Mouse (Mus musculus) hindbrain, postnatal 0 days (tissue): Measurements from ENCODE around the gene Gfi1b. TPM values are rescaled to one million over a fixed set of nuclear protein-coding genes. Genes with fewer than 3 reads are reported as not detected.
A peak's percentile ranks its signal among the peaks of the same experiment; 100 is the strongest.

Experiments
- ATAC-seq: fragments of 200-750 bp; cut with Nextera tagmentation; 2 replicates; pipeline ENCODE4 v1.8.0; 2017; ENCODE audit warnings: mild to moderate bottlenecking, moderate TSS enrichment, moderate library complexity
- DNase-seq: peaks from one replicate; pipeline ENCODE4 v3.0.0-alpha.2; 2015; ENCODE audit warnings: low spot score
- H3K27ac ChIP-seq: fragments of 300-500 bp; sonication (generic); 2 replicates; pipeline ENCODE4 v1.5.1; 2014; ENCODE audit warnings: mild to moderate bottlenecking
- H3K27me3 ChIP-seq: fragments of 300-500 bp; sonication (generic); 2 replicates; pipeline ENCODE4 v1.6.1; 2014; ENCODE audit warnings: low read length, mixed read lengths; ENCODE audit not compliant: insufficient read depth
- H3K36me3 ChIP-seq: fragments of 300-500 bp; sonication (generic); 2 replicates; pipeline ENCODE4 v1.6.1; 2014; ENCODE audit warnings: low read length, mixed read lengths; ENCODE audit not compliant: insufficient read depth
- H3K4me1 ChIP-seq: fragments of 300-500 bp; sonication (generic); 2 replicates; pipeline ENCODE4 v1.6.1; 2014; ENCODE audit warnings: antibody characterized with exemption, low read length, mixed read lengths; ENCODE audit not compliant: insufficient read depth
- H3K4me2 ChIP-seq: fragments of 300-500 bp; sonication (generic); 2 replicates; pipeline ENCODE4 v1.6.1; 2014; ENCODE audit warnings: low read depth, mild to moderate bottlenecking, low read length, moderate library complexity, mixed read lengths
- H3K4me3 ChIP-seq: fragments of 300-500 bp; sonication (generic); 2 replicates; pipeline ENCODE4 v1.5.1; 2014; ENCODE audit warnings: low read length
- H3K9ac ChIP-seq: fragments of 300-500 bp; sonication (generic); replicated peaks from 2 replicates; pipeline ENCODE4 v1.6.1; 2014; ENCODE audit warnings: mild to moderate bottlenecking, low read length, moderate library complexity, mixed read lengths
- H3K9me3 ChIP-seq: fragments of 300-500 bp; sonication (generic); 2 replicates; pipeline ENCODE4 v1.6.1; 2016; ENCODE audit warnings: low read length, mixed read lengths
- CTCF ChIP-seq: IDR thresholded peaks from 2 replicates; pipeline ENCODE4 v1.5.1; 2016; ENCODE audit warnings: antibody characterized with exemption, control low read depth, low read depth
- WGBS: fragments of 180-500 bp; shearing (Covaris S2); extraction: QIAGEN DNeasy Blood & Tissue Kit; methylation state at CpG from one replicate; pipeline ENCODE4 v1.1.7; 2014; 5-methylcytosine and 5-hydroxymethylcytosine counted together
- polyA plus RNA-seq: library from polyadenylated mRNA; unstranded; fragments of >200 nt; fragmentation: Nextera tagmentation; extraction: Ambion mirVana; gene quantifications from 2 replicates; pipeline ENCODE4 v1.2.1, GENCODE M21; 2015
- total RNA-seq: library from RNA; depleted of rRNA; stranded (reverse); fragments of >200 nt; gene quantifications from 2 replicates; pipeline ENCODE4 v1.2.3, GENCODE M21; 2014; rRNA removed

The Gfi1b gene
- total RNA-seq: not detected in 2 replicates
- polyA plus RNA-seq: not detected in 2 replicates

GRCm38 (mm10) chr2:28621664-28622171 is at the start of gene Gfi1b:
Gene Gfi1b (minus strand): TSS chr2:28621982.
- Histone ChIP-seq H3K27ac (no peak within 1 kb of the TSS), H3K36me3 (no peaks in the 10 kb centered on the region), H3K4me2 (no peak within 1 kb of the TSS), H3K4me3 (no peak within 1 kb of the TSS), H3K27me3 (peaks cover 15% of the 10 kb centered on the region), H3K9ac (0 out of 2 replicates have a peak within 1 kb of the TSS, but pooled peaks have one; percentile 7), H3K9me3 (no peaks in the 10 kb centered on the region), H3K4me1 (no peaks in the 10 kb centered on the region)
- peak; percentile 23 for DNase-seq
- no peak for ATAC-seq
- TF ChIP-seq CTCF: no peak
- 7% methylated on average over 16 of the region's 16 CpGs for WGBS

- Histone ChIP-seq H3K9ac (no peak overlapping the region), H3K27me3 (no peaks in the 10 kb centered on the region), H3K9me3 (no peaks in the 10 kb centered on the region), H3K4me1 (no peaks in the 10 kb centered on the region), H3K4me3 (no peak overlapping the region), H3K36me3 (peaks cover 80% of the 10 kb centered on the region), H3K4me2 (no peak overlapping the region), H3K27ac (no peak overlapping the region)
- TF ChIP-seq CTCF: no peak
- DNase-seq: no peak
- no peak for ATAC-seq
- 86% methylated on average over 2 of the region's 2 CpGs for WGBS
Observed at GRCm38 (mm10) chr2:28671438-28671837, 49.7 kb upstream of the Gfi1b start.

- 87% methylated on average over 3 of the region's 3 CpGs for WGBS
- no peak for DNase-seq
- no peak overlapping the region for H3K27ac ChIP-seq
- TF ChIP-seq CTCF: no peak
- ATAC-seq: no peak
- H3K27me3 ChIP-seq: no peaks in the 10 kb centered on the region
- no peak overlapping the region for H3K4me3 ChIP-seq
- H3K9ac ChIP-seq: no peak overlapping the region
- H3K4me2 ChIP-seq: no peak overlapping the region
- no peaks in the 10 kb centered on the region for H3K9me3 ChIP-seq
- H3K4me1 ChIP-seq: no peaks in the 10 kb centered on the region
- peaks cover 71% of the 10 kb centered on the region for H3K36me3 ChIP-seq
Observed at GRCm38 (mm10) chr2:28665818-28666217, 44.0 kb upstream of the Gfi1b start.

- H3K9me3 ChIP-seq: no peaks in the 10 kb centered on the region
- no peak overlapping the region for H3K9ac ChIP-seq
- ATAC-seq (no peak), DNase-seq (no peak)
- no peaks in the 10 kb centered on the region for H3K4me1 ChIP-seq
- H3K4me3 ChIP-seq: no peak overlapping the region
- no peak overlapping the region for H3K4me2 ChIP-seq
- no peak overlapping the region for H3K27ac ChIP-seq
- TF ChIP-seq CTCF: no peak
- 97% methylated on average over 3 of the region's 3 CpGs for WGBS
- peaks cover 73% of the 10 kb centered on the region for H3K36me3 ChIP-seq
- H3K27me3 ChIP-seq: no peaks in the 10 kb centered on the region
Observed at GRCm38 (mm10) chr2:28662891-28663290, 41.1 kb upstream of the Gfi1b start.

GRCm38 (mm10) chr2:28656216-28656615 is 34.4 kb upstream of the Gfi1b start:
- no peaks in the 10 kb centered on the region for H3K27me3 ChIP-seq
- no peak overlapping the region for H3K9ac ChIP-seq
- ATAC-seq (no peak), DNase-seq (no peak)
- peaks cover 51% of the 10 kb centered on the region for H3K36me3 ChIP-seq
- H3K9me3 ChIP-seq: no peaks in the 10 kb centered on the region
- H3K4me2 ChIP-seq: no peak overlapping the region
- 77% methylated on average over 8 of the region's 8 CpGs for WGBS
- no peak for TF ChIP-seq CTCF
- no peaks in the 10 kb centered on the region for H3K4me1 ChIP-seq
- no peak overlapping the region for H3K27ac ChIP-seq
- H3K4me3 ChIP-seq: no peak overlapping the region

- ATAC-seq (no peak), DNase-seq (no peak)
- Histone ChIP-seq H3K9me3 (no peaks in the 10 kb centered on the region), H3K4me3 (no peak overlapping the region), H3K9ac (no peak overlapping the region), H3K27me3 (no peaks in the 10 kb centered on the region), H3K4me1 (no peaks in the 10 kb centered on the region), H3K27ac (no peak overlapping the region), H3K4me2 (no peak overlapping the region), H3K36me3 (peaks cover 37% of the 10 kb centered on the region)
- peak; percentile 47 for TF ChIP-seq CTCF
- WGBS: 69% methylated on average over 2 of the region's 2 CpGs
Observed at GRCm38 (mm10) chr2:28654295-28654694, 32.5 kb upstream of the Gfi1b start.

GRCm38 (mm10) chr2:28653351-28653750 is 31.6 kb upstream of the Gfi1b start:
- Histone ChIP-seq H3K4me3 (no peak overlapping the region), H3K9ac (no peak overlapping the region), H3K27me3 (no peaks in the 10 kb centered on the region), H3K9me3 (no peaks in the 10 kb centered on the region), H3K36me3 (peaks cover 28% of the 10 kb centered on the region), H3K4me2 (no peak overlapping the region), H3K4me1 (no peaks in the 10 kb centered on the region), H3K27ac (no peak overlapping the region)
- 95% methylated on average over 7 of the region's 7 CpGs for WGBS
- DNase-seq (no peak), ATAC-seq (no peak)
- TF ChIP-seq CTCF: no peak
